ENCODE assay signal across 22 mouse cellular contexts in genomic region chr17:88284477-88284876, GRCm38 (mm10).
A peak's percentile ranks its signal among the peaks of the same experiment; 100 is the strongest.
DNase-seq lines count a peak whose midpoint lies in the region; ATAC-seq lines count a peak whose summit lies in the region.
"Had no signal": no experiment of that assay in that cellular context is flagged by ENCODE, and none has a peak within 500 bp of the region (broad histone marks: within the 10 kb centered on the region; RNA-seq: fewer than 3 reads in every experiment).

No protein-coding gene starts in this region.

- no peak overlapping the region for H3K9ac ChIP-seq in hindbrain, embryonic 16.5 days (ENCODE audit: low read depth, low read length)
- H3K9ac ChIP-seq: heart, embryonic 15.5 days; hindbrain, embryonic 14.5 days had no signal

- peak; percentile 65 for ATAC-seq in common myeloid progenitor, adult 5-6 weeks (replicated peaks; ENCODE audit: low read depth, poor library complexity, severe bottlenecking)
- ATAC-seq in monocyte, adult 5-6 weeks (replicated peaks; ENCODE audit: insufficient number of reproducible peaks, low FRiP score, low TSS enrichment, poor library complexity, severe bottlenecking) = peak; percentile 75
- no peak for ATAC-seq in hindbrain, embryonic 16.5 days
- ATAC-seq: activated CD4-positive, CD25-positive, alpha-beta regulatory T cell, adult 4 months; forebrain, embryonic 14.5 days; Patski had no signal

- H3K4me3 ChIP-seq in hindbrain, embryonic 16.5 days (ENCODE audit: low read length) = no peak overlapping the region
- H3K4me3 ChIP-seq: embryonic facial prominence, embryonic 10.5 days; heart, adult 2 months; heart, embryonic 15.5 days; hindbrain, embryonic 10.5 days had no signal

- no peaks in the 10 kb centered on the region for H3K27me3 ChIP-seq in hindbrain, embryonic 16.5 days (replicated peaks; ENCODE audit: control insufficient read depth, insufficient read depth, low read length)
- H3K27me3 ChIP-seq: heart, embryonic 15.5 days had no signal

- H3K9me3 ChIP-seq in hindbrain, embryonic 16.5 days (ENCODE audit: control insufficient read depth, low read length) = peaks cover 10% of the 10 kb centered on the region

- no peaks in the 10 kb centered on the region for H3K4me1 ChIP-seq in hindbrain, embryonic 16.5 days (ENCODE audit: control insufficient read depth, insufficient read depth, low read depth, low read length)
- H3K4me1 ChIP-seq: embryonic facial prominence, embryonic 10.5 days; heart, embryonic 15.5 days; hindbrain, embryonic 10.5 days had no signal

- no peak overlapping the region for H3K4me2 ChIP-seq in hindbrain, embryonic 16.5 days (ENCODE audit: low read length)
- H3K4me2 ChIP-seq: heart, embryonic 11.5 days; heart, embryonic 15.5 days; hindbrain, embryonic 14.5 days had no signal

- DNase-seq in spleen, postnatal 36 days (ENCODE audit: low spot score in 2 of 2) = peak; percentile 25 to 36
- DNase-seq in spleen, adult 18-20 months = no peak
- no peak for DNase-seq in frontal cortex, postnatal 36 days (ENCODE audit: low spot score in 2 of 2)
- no peak for DNase-seq in lung, postnatal 14 days
- DNase-seq: adrenal gland, postnatal 25 days; cerebellum, adult 18-20 months; cerebellum, adult 9-11 months; cerebellum, postnatal 36 days; gastrocnemius, postnatal 36 days; heart, adult 2 months; heart, postnatal 14 days had no signal

- no peak overlapping the region for H3K27ac ChIP-seq in hindbrain, embryonic 16.5 days (ENCODE audit: low read depth, low read length)
- H3K27ac ChIP-seq: embryonic facial prominence, embryonic 10.5 days; heart, adult 2 months; heart, embryonic 15.5 days; hindbrain, embryonic 10.5 days; hindbrain, embryonic 14.5 days had no signal

- no peaks in the 10 kb centered on the region for H3K36me3 ChIP-seq in hindbrain, embryonic 16.5 days (ENCODE audit: control insufficient read depth, insufficient read depth, low read length)
- H3K36me3 ChIP-seq: embryonic facial prominence, embryonic 10.5 days; heart, embryonic 15.5 days; hindbrain, embryonic 10.5 days had no signal

- 88% methylated on average over 3 of the region's 3 CpGs for WGBS in hindbrain, embryonic 16.5 days

Comparison
In these comparisons a context has a peak if more than half of its experiments do, and no peak if none do; other contexts are left out.
1. DNase-seq: peak in spleen, postnatal 36 days (2 of 2); none in spleen, adult 18-20 months (0 of 2), frontal cortex, postnatal 36 days (0 of 2) and lung, postnatal 14 days (single experiment).